Mouse (Mus musculus) R1 (cell line): ENCODE results near the gene Olfr1177-ps.

Experiments used
- DNase-seq: peaks from one replicate; pipeline ENCODE4 v3.0.0-alpha.2; 2018; ENCODE audit warnings: low read depth, low spot score

Olfr1177-ps gene

GRCm38 (mm10) chr2:88346392-88346791 lies at the start of gene Olfr1177-ps:
Olfr1177-ps (minus strand) TSS chr2:88346492.
- no peak for DNase-seq

- no peak for DNase-seq
These were observed 40.5 kb upstream of the Olfr1177-ps start, which contains the start of gene Olfr1178 for GRCm38 (mm10) chr2:88386762-88387161. Olfr1178 (plus strand) TSS chr2:88387062.

GRCm38 (mm10) chr2:88356304-88356703 lies 10.0 kb upstream of the Olfr1177-ps start:
- peak; percentile 23 for DNase-seq

GRCm38 (mm10) chr2:88336421-88336820 lies 9.9 kb downstream of the Olfr1177-ps start, which contains the start of gene Olfr1176:
Olfr1176 (plus strand) TSS chr2:88336721.
- DNase-seq = no peak

- DNase-seq = no peak
These were observed 19.2 kb downstream of the Olfr1177-ps start, which contains the start of gene Olfr1175-ps for GRCm38 (mm10) chr2:88327115-88327514. Olfr1175-ps (minus strand) TSS chr2:88327215.

- no peak for DNase-seq
These were observed 31.3 kb downstream of the Olfr1177-ps start, which contains the start of gene Olfr1174-ps for GRCm38 (mm10) chr2:88315035-88315434. Olfr1174-ps (minus strand) TSS chr2:88315135.
